Mouse (Mus musculus): Measurements from ENCODE around the gene Osbpl8.

DNA sequence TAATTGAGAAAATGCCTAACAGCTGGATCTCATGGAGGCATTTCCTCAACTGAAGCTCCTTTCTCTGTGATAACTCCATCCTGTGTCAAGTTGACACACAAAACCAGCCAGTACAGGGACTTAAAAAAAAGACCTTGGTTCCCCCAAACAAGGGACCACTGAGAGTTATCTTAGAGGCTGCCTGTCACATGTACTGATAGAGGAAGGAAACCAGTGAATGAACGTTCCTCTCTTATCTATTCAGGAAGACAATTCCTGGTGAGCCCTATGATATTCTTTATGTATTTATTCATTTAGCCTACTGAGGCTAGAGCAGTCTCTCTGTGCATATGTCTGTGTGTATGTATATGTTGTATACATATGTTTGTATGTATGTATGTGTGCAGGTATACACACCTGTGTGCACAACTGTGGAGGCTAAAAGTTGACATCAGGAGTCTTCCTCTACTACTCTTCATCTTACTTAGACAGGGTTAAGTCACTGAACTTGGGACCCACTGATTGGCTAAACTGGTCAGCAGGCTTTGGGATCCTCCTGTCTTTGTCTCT lies 39.7 kb upstream of the Osbpl8 start:
- TF ChIP-seq CTCF (IDR thresholded peaks at IDR 0.05; ENCODE audit: extremely low read depth, insufficient read depth, insufficient read length, insufficient replicate concordance): no peak
- no peak for TF ChIP-seq POLR2A (IDR thresholded peaks at IDR 0.05; ENCODE audit: low read depth, low read length)
